Mouse (Mus musculus): ENCODE measurements around the gene Tbata. TPM values are rescaled to one million over a fixed set of nuclear protein-coding genes. Genes with fewer than 3 reads are reported as not detected.

Tbata gene
- total and polyA plus RNA-seq, 3 experiments: not detected

GRCm38 (mm10) chr10:61155611-61156010, 16.1 kb upstream of the Tbata start:
- H3K4me3 ChIP-seq (ENCODE audit: control insufficient read depth in 1 of 2, insufficient read depth in 1 of 2, low read depth in 2 of 2, low read length in 2 of 2): no peak overlapping the region
- H3K4me1 ChIP-seq (ENCODE audit: control insufficient read depth in 1 of 2, insufficient read depth in 2 of 2, low read length in 2 of 2): peaks cover 0 to 15% of the 10 kb centered on the region in 2 experiments
- H3K27ac ChIP-seq (ENCODE audit: control insufficient read depth, low read depth, low read length): no peak overlapping the region
- H3K36me3 ChIP-seq (ENCODE audit: control insufficient read depth in 1 of 2, insufficient read depth in 2 of 2, low read length in 2 of 2): peaks cover 0 to 10% of the 10 kb centered on the region in 2 experiments; a peak in 2 of 4 replicates
- DNase-seq (ENCODE audit: low read depth, low spot score): no peak
- no peak for TF ChIP-seq CHD2 (IDR thresholded peaks at IDR 0.05; ENCODE audit: low read length)
- no peak for TF ChIP-seq RCOR1 (IDR thresholded peaks at IDR 0.05; ENCODE audit: low read depth, low read length)
- no peak for TF ChIP-seq TBP (IDR thresholded peaks at IDR 0.05; ENCODE audit: low read depth, low read length)
- no peak for TF ChIP-seq MYC (IDR thresholded peaks at IDR 0.05; ENCODE audit: low read depth, low read length)
- no peak for TF ChIP-seq MEF2A (IDR thresholded peaks at IDR 0.05; ENCODE audit: extremely low read depth, insufficient replicate concordance, low read depth, low read length, poor library complexity, severe bottlenecking)
- TF ChIP-seq POLR2A (IDR thresholded peaks at IDR 0.05; ENCODE audit: control insufficient read depth in 1 of 2, insufficient read depth in 1 of 2, low read depth in 1 of 2, low read length in 2 of 2, poor library complexity in 1 of 2): no peak
- TF ChIP-seq BHLHE40 (IDR thresholded peaks at IDR 0.05; ENCODE audit: borderline replicate concordance, low read depth, low read length): no peak
- no peak for TF ChIP-seq ZMIZ1 (IDR thresholded peaks at IDR 0.05; ENCODE audit: low read depth, low read length)
- no peak for TF ChIP-seq ETS1 (IDR thresholded peaks at IDR 0.05; ENCODE audit: low read depth, low read length)
- no peak for TF ChIP-seq CTCF (IDR thresholded peaks at IDR 0.05 in 2 of 3, conservative IDR thresholded peaks at IDR 0.05 in 1 of 3; ENCODE audit: control insufficient read depth in 1 of 3, insufficient read depth in 1 of 3, low read depth in 2 of 3, low read length in 3 of 3, poor library complexity in 1 of 3, severe bottlenecking in 1 of 3)
- TF ChIP-seq ZKSCAN1 (IDR thresholded peaks at IDR 0.05; ENCODE audit: low read depth, low read length): no peak
- no peak for TF ChIP-seq POLR2AphosphoS5 (IDR thresholded peaks at IDR 0.05; ENCODE audit: borderline replicate concordance, low read depth, low read length)
- TF ChIP-seq ZC3H11A (IDR thresholded peaks at IDR 0.05; ENCODE audit: low read depth, low read length): no peak
- no peak for TF ChIP-seq KAT2A (conservative IDR thresholded peaks at IDR 0.05; ENCODE audit: low read depth, low read length)
- no peak for TF ChIP-seq MAZ (IDR thresholded peaks at IDR 0.05; ENCODE audit: low read depth, low read length)
- no peak for TF ChIP-seq USF2 (IDR thresholded peaks at IDR 0.05; ENCODE audit: borderline replicate concordance in 1 of 2, insufficient read depth in 1 of 2, low read depth in 1 of 2, low read length in 2 of 2)
- TF ChIP-seq UBTF (IDR thresholded peaks at IDR 0.05; ENCODE audit: borderline replicate concordance, insufficient read depth, low read depth, low read length): no peak
- no peaks in the 10 kb centered on the region for H3K9me3 ChIP-seq (replicated peaks; ENCODE audit: insufficient read depth, low read length)
- no peaks in the 10 kb centered on the region; a peak in 1 of 4 replicates for H3K27me3 ChIP-seq (ENCODE audit: control insufficient read depth in 1 of 2, insufficient read depth in 2 of 2, low read length in 2 of 2)
- H3K79me2 ChIP-seq (ENCODE audit: control insufficient read depth, insufficient read depth, low read length, poor library complexity): no peaks in the 10 kb centered on the region
- H3K9ac ChIP-seq (ENCODE audit: control insufficient read depth, low read depth, low read length, poor library complexity, severe bottlenecking): no peak overlapping the region

- H3K36me3 ChIP-seq (ENCODE audit: control insufficient read depth in 1 of 2, insufficient read depth in 2 of 2, low read length in 2 of 2): peaks cover 0 to 8% of the 10 kb centered on the region in 2 experiments; a peak in 2 of 4 replicates
- no peak overlapping the region for H3K27ac ChIP-seq (ENCODE audit: control insufficient read depth, low read depth, low read length)
- no peaks in the 10 kb centered on the region; a peak in 1 of 4 replicates for H3K27me3 ChIP-seq (ENCODE audit: control insufficient read depth in 1 of 2, insufficient read depth in 2 of 2, low read length in 2 of 2)
- H3K79me2 ChIP-seq (ENCODE audit: control insufficient read depth, insufficient read depth, low read length, poor library complexity): no peaks in the 10 kb centered on the region
- H3K9me3 ChIP-seq (replicated peaks; ENCODE audit: insufficient read depth, low read length): no peaks in the 10 kb centered on the region
- no peak for DNase-seq (ENCODE audit: low read depth, low spot score)
- no peak overlapping the region for H3K9ac ChIP-seq (ENCODE audit: control insufficient read depth, low read depth, low read length, poor library complexity, severe bottlenecking)
- TF ChIP-seq USF2 (IDR thresholded peaks at IDR 0.05; ENCODE audit: borderline replicate concordance in 1 of 2, insufficient read depth in 1 of 2, low read depth in 1 of 2, low read length in 2 of 2) (no peak), ZNF384 (IDR thresholded peaks at IDR 0.05; ENCODE audit: low read depth, low read length) (no peak), SIN3A (IDR thresholded peaks at IDR 0.05; ENCODE audit: low read length) (no peak), CHD2 (IDR thresholded peaks at IDR 0.05; ENCODE audit: low read length) (no peak), E2F4 (IDR thresholded peaks at IDR 0.05; ENCODE audit: borderline replicate concordance, low read depth, low read length) (no peak), ZKSCAN1 (IDR thresholded peaks at IDR 0.05; ENCODE audit: low read depth, low read length) (no peak), ELF1 (IDR thresholded peaks at IDR 0.05; ENCODE audit: low read depth, low read length) (no peak), MAZ (IDR thresholded peaks at IDR 0.05; ENCODE audit: low read depth, low read length) (no peak)
- no peak overlapping the region for H3K4me3 ChIP-seq (ENCODE audit: control insufficient read depth in 1 of 2, insufficient read depth in 1 of 2, low read depth in 2 of 2, low read length in 2 of 2)
- peaks cover 0 to 15% of the 10 kb centered on the region in 2 experiments for H3K4me1 ChIP-seq (ENCODE audit: control insufficient read depth in 1 of 2, insufficient read depth in 2 of 2, low read length in 2 of 2)
These were observed 15.3 kb upstream of the Tbata start for GRCm38 (mm10) chr10:61156453-61156852.
